Mouse (Mus musculus) liver, adult 2 months (tissue): ENCODE data around the gene Cntrob. TPM values are rescaled to one million over a fixed set of nuclear protein-coding genes. Genes with fewer than 3 reads are reported as not detected.
A peak's percentile ranks its signal among the peaks of the same experiment; 100 is the strongest.

Source experiments
- DNase-seq: peaks from one replicate; pipeline ENCODE4 v3.0.0-alpha.2; 2011; ENCODE audit warnings: low read depth, low spot score; ENCODE audit errors: extremely low read depth
- H3K27ac ChIP-seq: fragments of 200-500 bp; replicated peaks from 2 replicates; pipeline ENCODE4 v1.5.1; 2012; ENCODE audit warnings: low read depth, mild to moderate bottlenecking, control low read depth, inconsistent platforms, low read length; ENCODE audit not compliant: insufficient read depth
- H3K27me3 ChIP-seq: fragments of 200-500 bp; 2 replicates; pipeline ENCODE4 v1.6.1; 2012; ENCODE audit warnings: mild to moderate bottlenecking, moderate library complexity, low read length, inconsistent platforms; ENCODE audit not compliant: control insufficient read depth, insufficient read depth
- H3K36me3 ChIP-seq: fragments of 200-500 bp; 2 replicates; pipeline ENCODE4 v1.6.1; 2012; ENCODE audit warnings: low read length, inconsistent platforms; ENCODE audit not compliant: control insufficient read depth, insufficient read depth
- H3K4me1 ChIP-seq: fragments of 200-500 bp; 2 replicates; pipeline ENCODE4 v1.6.1; 2011; ENCODE audit warnings: low read length; ENCODE audit not compliant: control insufficient read depth, insufficient read depth
- H3K4me3 ChIP-seq: fragments of 200-500 bp; 2 replicates; pipeline ENCODE4 v1.5.1; 2011; ENCODE audit warnings: low read depth, mild to moderate bottlenecking, control low read depth, low read length, moderate library complexity; ENCODE audit not compliant: insufficient read depth
- H3K79me2 ChIP-seq: fragments of 200-500 bp; 2 replicates; pipeline ENCODE4 v1.6.1; 2012; ENCODE audit warnings: inconsistent platforms, mild to moderate bottlenecking, low read length, moderate library complexity; ENCODE audit not compliant: control insufficient read depth, insufficient read depth
- H3K9ac ChIP-seq: fragments of 200-500 bp; 2 replicates; pipeline ENCODE4 v1.6.1; 2012; ENCODE audit warnings: low read depth, mild to moderate bottlenecking, control low read depth, inconsistent platforms, low read length
- CTCF ChIP-seq: fragments of 200-500 bp; IDR thresholded peaks from 2 replicates; pipeline ENCODE4 v1.5.1; 2011; ENCODE audit warnings: low read depth, low read length, control low read depth
- POLR2A ChIP-seq: fragments of 200-500 bp; IDR thresholded peaks from 2 replicates; pipeline ENCODE4 v1.6.1; 2011; ENCODE audit warnings: low read length, control low read depth; ENCODE audit not compliant: insufficient read depth; ENCODE audit errors: extremely low read depth
- WGBS: fragments of 180-500 bp; shearing (Covaris S2); methylation state at CpG from one replicate; pipeline ENCODE4 v1.1.7; 2018; 5-methylcytosine and 5-hydroxymethylcytosine counted together
- polyA plus RNA-seq: library from polyadenylated mRNA; depleted of rRNA; stranded (reverse); fragments of >200 nt; gene quantifications from 2 replicates; pipeline ENCODE4 v1.2.3, GENCODE M21; 2012
- total RNA-seq: library from RNA; depleted of rRNA; stranded (reverse); fragments of >200 nt; gene quantifications from 2 replicates; pipeline ENCODE4 v1.2.3, GENCODE M21; 2014

Cntrob gene
- total and polyA plus RNA-seq, 2 experiments = 2.5 to 3.9 TPM

- TF ChIP-seq POLR2A = no peak
- no peak for TF ChIP-seq CTCF
- no peak overlapping the region for H3K4me3 ChIP-seq
Observed at GRCm38 (mm10) chr11:69268100-69268499, 55.5 kb downstream of the Cntrob start.

DNA sequence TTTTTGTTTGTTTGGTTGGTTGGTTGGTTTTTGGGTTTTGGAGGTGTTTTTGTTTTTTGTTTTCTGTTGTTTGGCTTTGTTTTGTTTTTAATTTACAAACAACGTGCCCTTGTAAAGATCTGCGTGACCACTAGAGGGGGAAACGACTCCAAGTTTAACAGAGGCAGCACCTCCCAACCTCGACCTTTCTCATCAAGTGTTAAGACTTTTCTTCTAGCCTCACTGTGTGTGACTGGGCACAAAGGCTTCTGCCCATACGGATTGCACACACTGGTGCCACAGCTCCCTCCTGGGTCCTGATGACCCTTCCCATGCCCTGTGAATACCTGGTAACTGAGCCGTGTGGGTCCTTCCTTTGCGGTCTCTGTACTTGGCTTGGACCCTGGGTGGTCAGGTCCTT lies 56.2 kb downstream of the Cntrob start:
- no peaks in the 10 kb centered on the region for H3K36me3 ChIP-seq
- no peaks in the 10 kb centered on the region for H3K79me2 ChIP-seq
- DNase-seq = no peak
- H3K4me3 ChIP-seq = no peak overlapping the region
- H3K27ac ChIP-seq = no peak overlapping the region
- TF ChIP-seq POLR2A = no peak
- TF ChIP-seq CTCF = peak; percentile 30; the same call in 1 of the 2 replicates
- H3K9ac ChIP-seq = no peak overlapping the region
- no peaks in the 10 kb centered on the region for H3K4me1 ChIP-seq
- no peaks in the 10 kb centered on the region for H3K27me3 ChIP-seq
- 30% methylated on average over 7 of the region's 7 CpGs for WGBS

More at GRCm38 (mm10) chr11:69268100-69268499, 55.5 kb downstream of the Cntrob start:
- no peak overlapping the region for H3K27ac ChIP-seq
- WGBS = 81% methylated on average over 13 of the region's 13 CpGs
- H3K36me3 ChIP-seq = no peaks in the 10 kb centered on the region
- H3K79me2 ChIP-seq = no peaks in the 10 kb centered on the region
- no peak for DNase-seq
- H3K4me1 ChIP-seq = no peaks in the 10 kb centered on the region
- H3K27me3 ChIP-seq = no peaks in the 10 kb centered on the region
- H3K9ac ChIP-seq = no peak overlapping the region

- Histone ChIP-seq H3K27ac (no peak overlapping the region), H3K79me2 (no peaks in the 10 kb centered on the region), H3K27me3 (no peaks in the 10 kb centered on the region), H3K36me3 (no peaks in the 10 kb centered on the region), H3K9ac (no peak overlapping the region), H3K4me3 (no peak overlapping the region), H3K4me1 (no peaks in the 10 kb centered on the region)
- no peak for DNase-seq
- WGBS = 21% methylated on average over 10 of the region's 10 CpGs
- TF ChIP-seq CTCF (no peak), POLR2A (no peak)
Observed at GRCm38 (mm10) chr11:69266253-69266652, 57.3 kb downstream of the Cntrob start.

GRCm38 (mm10) chr11:69265410-69265809 lies 58.2 kb downstream of the Cntrob start:
- Histone ChIP-seq H3K27me3 (no peaks in the 10 kb centered on the region), H3K4me3 (no peak overlapping the region), H3K27ac (no peak overlapping the region), H3K4me1 (no peaks in the 10 kb centered on the region), H3K79me2 (no peaks in the 10 kb centered on the region), H3K9ac (no peak overlapping the region), H3K36me3 (no peaks in the 10 kb centered on the region)
- DNase-seq = no peak
- WGBS = 68% methylated on average over 9 of the region's 9 CpGs
- no peak for TF ChIP-seq POLR2A
- no peak for TF ChIP-seq CTCF

DNA sequence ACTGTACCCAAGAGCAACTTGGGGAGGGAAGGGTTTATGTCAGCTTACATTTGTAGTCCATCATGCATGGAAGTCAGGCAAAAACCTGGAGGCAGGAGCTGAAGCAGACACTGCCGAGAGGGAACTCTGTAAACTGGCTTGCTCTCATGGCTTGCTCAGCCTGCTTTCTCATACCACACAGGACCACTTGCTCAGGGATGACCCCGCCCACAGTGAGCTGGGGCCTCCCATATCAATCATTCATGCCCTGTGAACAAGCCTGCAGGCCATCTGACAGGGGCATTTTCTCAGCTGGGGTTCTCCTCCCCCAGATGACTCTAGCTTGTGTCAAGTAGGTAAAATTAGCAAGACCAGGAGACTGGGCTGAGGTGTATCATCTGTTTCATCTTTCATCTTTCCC lies 59.3 kb downstream of the Cntrob start:
- DNase-seq = no peak
- TF ChIP-seq CTCF (no peak), POLR2A (no peak)
- no peak overlapping the region for H3K27ac ChIP-seq
- 79% methylated on average over 2 of the region's 2 CpGs for WGBS
- no peak overlapping the region for H3K9ac ChIP-seq
- H3K27me3 ChIP-seq = no peaks in the 10 kb centered on the region
- no peaks in the 10 kb centered on the region for H3K36me3 ChIP-seq
- no peak overlapping the region for H3K4me3 ChIP-seq
- no peaks in the 10 kb centered on the region for H3K79me2 ChIP-seq
- no peaks in the 10 kb centered on the region for H3K4me1 ChIP-seq

- Histone ChIP-seq H3K9ac (no peak overlapping the region), H3K36me3 (no peaks in the 10 kb centered on the region), H3K4me1 (no peaks in the 10 kb centered on the region), H3K27ac (no peak overlapping the region), H3K79me2 (no peaks in the 10 kb centered on the region), H3K27me3 (no peaks in the 10 kb centered on the region), H3K4me3 (no peak overlapping the region)
- no peak for DNase-seq
- TF ChIP-seq POLR2A = no peak
- no peak for TF ChIP-seq CTCF
- 96% methylated on average over 1 of the region's 1 CpGs for WGBS
Observed at GRCm38 (mm10) chr11:69260111-69260510, 63.5 kb downstream of the Cntrob start.
